Comparison of ENCODE assay signal across 8 mouse cellular contexts in genomic region chr4:133584059-133584951, GRCm38 (mm10). TPM values are rescaled to one million over a fixed set of nuclear protein-coding genes. Genes with fewer than 3 reads are reported as not detected.
DNase-seq lines count a peak whose midpoint lies in the region; ATAC-seq and TF ChIP-seq lines count a peak whose summit lies in the region.

Gene Gpn2, plus strand, starts transcription at chr4:133584362.

- 1% methylated on average over 61 of the region's 65 CpGs for WGBS in forebrain, embryonic 15.5 days
- 3% methylated on average over 65 of the region's 65 CpGs for WGBS in neural tube, embryonic 15.5 days

- peak; percentile 93 for ATAC-seq in forebrain, embryonic 15.5 days (replicated peaks)
- ATAC-seq in neural tube, embryonic 15.5 days (ENCODE audit: low FRiP score), result peak; percentile 90

- intact Hi-C loops in heart, postnatal 25 days (cut with DNase I), result no loop called here

- H3K4me1 ChIP-seq in ES-E14 (ENCODE audit: control insufficient read depth in 2 of 2, insufficient read depth in 2 of 2, low read length in 2 of 2, poor library complexity in 1 of 2), result peaks cover 0 to 8% of the 10 kb centered on the region in 2 experiments; a peak in 2 of 4 replicates
- H3K4me1 ChIP-seq in forebrain, embryonic 15.5 days, result peaks cover 22% of the 10 kb centered on the region
- H3K4me1 ChIP-seq in neural tube, embryonic 15.5 days, result peaks cover 33% of the 10 kb centered on the region

- no peaks in the 10 kb centered on the region for H3K9me3 ChIP-seq in ES-E14 (ENCODE audit: control insufficient read depth, insufficient read depth, low read depth, low read length)
- no peaks in the 10 kb centered on the region for H3K9me3 ChIP-seq in forebrain, embryonic 15.5 days
- H3K9me3 ChIP-seq in neural tube, embryonic 15.5 days (replicated peaks), result no peaks in the 10 kb centered on the region

- peak within 1 kb of the TSS; percentile 74 to 100 for H3K4me3 ChIP-seq in ES-E14 (ENCODE audit: insufficient read depth in 1 of 2, low read depth in 1 of 2, low read length in 2 of 2, poor library complexity in 1 of 2, severe bottlenecking in 1 of 2)
- peak within 1 kb of the TSS; percentile 85 for H3K4me3 ChIP-seq in forebrain, embryonic 15.5 days
- H3K4me3 ChIP-seq in neural tube, embryonic 15.5 days (replicated peaks), result peak within 1 kb of the TSS; percentile 87

- H3K36me3 ChIP-seq in ES-E14 (ENCODE audit: control insufficient read depth, insufficient read depth, low read length, poor library complexity, severe bottlenecking), result peaks cover 51% of the 10 kb centered on the region
- H3K36me3 ChIP-seq in forebrain, embryonic 15.5 days, result peaks cover 54% of the 10 kb centered on the region
- peaks cover 68% of the 10 kb centered on the region for H3K36me3 ChIP-seq in neural tube, embryonic 15.5 days

- H3K27me3 ChIP-seq in forebrain, embryonic 15.5 days, result no peaks in the 10 kb centered on the region
- no peaks in the 10 kb centered on the region for H3K27me3 ChIP-seq in neural tube, embryonic 15.5 days (replicated peaks)

- peak within 1 kb of the TSS; percentile 83 for H3K9ac ChIP-seq in ES-E14 (ENCODE audit: insufficient read depth, low read depth, low read length, poor library complexity, severe bottlenecking)
- H3K9ac ChIP-seq in forebrain, embryonic 15.5 days (replicated peaks), result peak within 1 kb of the TSS; percentile 77
- peak within 1 kb of the TSS; percentile 81 for H3K9ac ChIP-seq in neural tube, embryonic 15.5 days (replicated peaks)

- DNase-seq in ES-E14 (ENCODE audit: low read depth, low spot score), result peak; percentile 75
- DNase-seq in cerebellum, adult 11 months, result peak; percentile 61
- DNase-seq in heart, postnatal 25 days (ENCODE audit: low spot score), result peak; percentile 53
- peak; percentile 83 to 86 for DNase-seq in layer of hippocampus, adult 18-20 months (ENCODE audit: low spot score in 2 of 2)
- DNase-seq in lung, adult 18-20 months, result peak; percentile 85 to 87
- DNase-seq in testis, postnatal 10 days (ENCODE audit: low spot score), result peak; percentile 83

- H3K4me2 ChIP-seq in forebrain, embryonic 15.5 days (replicated peaks), result peak within 1 kb of the TSS; percentile 99
- peak within 1 kb of the TSS; percentile 100 for H3K4me2 ChIP-seq in neural tube, embryonic 15.5 days

- peak within 1 kb of the TSS; percentile 63 for H3K27ac ChIP-seq in ES-E14 (ENCODE audit: insufficient read depth, low read depth, low read length, poor library complexity, severe bottlenecking)
- peak within 1 kb of the TSS; percentile 83 for H3K27ac ChIP-seq in forebrain, embryonic 15.5 days (replicated peaks)
- peak within 1 kb of the TSS; percentile 86 for H3K27ac ChIP-seq in neural tube, embryonic 15.5 days (replicated peaks)

- in situ Hi-C loops in ES-E14 (cut with MboI; ENCODE audit: low sequenced_read_pairs in 2 of 2, unreplicated experiment in 2 of 2), result loop anchor here in 1 of 2 experiments (25.0 kb wide), 1 partner anchor 253 kb away; no protein-coding TSS in a partner anchor

TF ChIP-seq in ES-E14, 5 proteins besides CTCF, POLR2A, EP300 and RAD21:
- TF ChIP-seq ZC3H11A (IDR thresholded peaks at IDR 0.05; ENCODE audit: borderline replicate concordance, low read depth, low read length) (no peak), HCFC1 (IDR thresholded peaks at IDR 0.05; ENCODE audit: borderline replicate concordance, insufficient read depth, low read length) (no peak), ZNF384 (IDR thresholded peaks at IDR 0.05; ENCODE audit: low read depth, low read length) (no peak), CHD2 (IDR thresholded peaks at IDR 0.05; ENCODE audit: low read depth, low read length) (no peak), MAFK (IDR thresholded peaks at IDR 0.05; ENCODE audit: insufficient read depth, low read depth, low read length) (no peak)

RNA-seq across cellular contexts. Expression of gene Gpn2, which starts in this region (rescaled TPM):
- total RNA-seq in ES-E14 (2012; rRNA removed), result 39.5 and 52.6 TPM in 2 replicates
- polyA plus RNA-seq in forebrain, embryonic 15.5 days (2015; fragmentation: Nextera tagmentation; extraction: Ambion mirVana), result 24.0 and 25.7 TPM in 2 replicates
- total RNA-seq in heart, postnatal 25 days (2021), result 1 to 10 TPM; 6.4 to 6.8 TPM
- total RNA-seq in layer of hippocampus, adult 18-20 months (2021), result 10 to 100 TPM; 10.7 to 12.1 TPM
- polyA plus RNA-seq in neural tube, embryonic 15.5 days (2015; fragmentation: Nextera tagmentation; extraction: Ambion mirVana), result 17.0 and 17.2 TPM in 2 replicates

Comparison
In these comparisons a context has a peak if more than half of its experiments do, and no peak if none do; other contexts are left out.
1. Peak in every context shown above with its lines: DNase-seq, ATAC-seq, H3K4me3 ChIP-seq and H3K27ac ChIP-seq.